Mouse (Mus musculus) ZHBTc4 (cell line): ENCODE data around the gene Cd59b.
"Not testable (repeated sequence)": the region's sequence is repeated elsewhere in the genome, so short reads cannot be mapped to it uniquely, and the experiment has no call there.

Source experiments
- DNase-seq: peaks from one replicate; pipeline ENCODE4 v3.0.0-alpha.2; 2011; ENCODE audit warnings: low read depth, low spot score

Gene Cd59b

GRCm38 (mm10) chr2:104065526-104065925 lies 4.1 kb upstream of the Cd59b start, which contains the start of gene Gm10912:
Gm10912 (plus strand) TSS chr2:104065826.
- DNase-seq = not testable (repeated sequence)

- DNase-seq = not testable (repeated sequence)
These were observed 1.2 kb upstream of the Cd59b start, which contains the start of gene Gm10799 for GRCm38 (mm10) chr2:104068450-104068849. Gm10799 (minus strand) TSS chr2:104068550.

- not testable (repeated sequence) for DNase-seq
These were observed 8.6 kb downstream of the Cd59b start for GRCm38 (mm10) chr2:104078285-104078684.

DNA sequence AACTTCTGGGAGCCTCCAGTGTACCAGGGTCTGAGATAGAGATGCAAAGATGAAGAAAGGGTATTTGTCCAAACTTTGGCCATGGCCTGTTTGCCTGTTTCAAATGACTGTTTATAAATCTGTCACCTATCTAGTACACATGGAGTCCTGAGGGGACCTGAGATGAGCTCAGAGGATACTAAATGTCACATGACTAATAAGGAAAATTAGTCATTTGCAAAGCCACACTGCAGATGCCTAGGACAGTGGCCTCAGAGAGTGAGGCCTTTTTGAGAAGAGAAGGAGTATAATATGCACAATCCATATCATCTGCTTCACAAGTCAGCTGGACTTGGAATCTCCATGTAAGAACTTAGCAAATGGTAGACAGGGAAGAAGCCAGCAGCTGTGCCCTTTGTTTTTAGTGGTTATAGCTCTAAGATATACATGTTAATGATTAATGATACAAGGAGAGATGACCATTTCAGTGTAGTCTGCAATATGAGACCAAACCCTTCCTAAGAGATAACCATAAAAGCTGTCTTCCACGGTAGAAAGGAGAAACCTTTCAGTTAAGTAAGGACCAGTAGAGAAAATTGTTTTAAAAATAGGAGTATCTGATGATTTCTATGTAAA lies 11.9 kb downstream of the Cd59b start:
- not testable (repeated sequence) for DNase-seq

GRCm38 (mm10) chr2:104082474-104082873 lies 12.8 kb downstream of the Cd59b start:
- DNase-seq = no peak

DNA sequence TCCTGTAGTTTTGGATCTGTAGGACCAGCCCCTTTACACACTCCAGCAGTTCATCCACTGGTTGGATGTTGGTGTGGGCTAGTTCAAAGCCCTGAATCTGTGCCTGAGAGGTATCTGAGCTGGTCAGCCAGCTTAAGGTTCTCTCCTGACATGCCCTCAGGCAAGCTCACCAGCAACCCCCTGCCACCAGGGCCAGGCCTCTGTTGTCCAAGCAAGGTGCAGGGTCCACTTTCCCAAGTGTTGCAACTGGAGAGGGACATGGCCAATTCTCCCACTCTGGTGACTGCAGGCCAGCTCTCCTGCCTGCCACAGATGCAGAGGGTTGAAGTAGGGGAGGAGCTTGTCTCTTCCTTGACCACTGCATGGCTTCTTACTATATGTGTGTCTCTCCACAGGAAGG lies 14.4 kb downstream of the Cd59b start:
- not testable (repeated sequence) for DNase-seq

- DNase-seq = not testable (repeated sequence)
These were observed 17.9 kb downstream of the Cd59b start for GRCm38 (mm10) chr2:104087562-104087961.

DNA sequence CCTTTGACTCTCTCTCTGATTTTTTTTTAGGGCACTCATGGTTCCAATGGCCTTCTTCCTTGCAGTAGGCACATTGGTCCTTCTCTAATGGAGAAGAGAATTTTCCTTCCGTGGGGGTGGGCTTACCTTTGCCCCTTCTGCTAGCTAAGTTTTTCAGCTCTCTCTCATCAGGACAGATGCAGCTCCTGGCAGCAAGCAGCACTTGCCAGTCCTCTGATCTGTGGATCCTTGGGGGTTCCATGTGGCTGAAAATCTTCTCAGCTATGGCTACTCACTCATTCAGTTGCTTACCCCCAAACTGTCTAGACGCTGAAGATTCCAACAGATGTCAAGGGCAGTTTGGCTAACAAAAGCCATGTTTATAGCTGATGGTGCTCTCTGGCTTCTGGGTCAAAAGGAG lies 23.7 kb downstream of the Cd59b start:
- no peak for DNase-seq

DNA sequence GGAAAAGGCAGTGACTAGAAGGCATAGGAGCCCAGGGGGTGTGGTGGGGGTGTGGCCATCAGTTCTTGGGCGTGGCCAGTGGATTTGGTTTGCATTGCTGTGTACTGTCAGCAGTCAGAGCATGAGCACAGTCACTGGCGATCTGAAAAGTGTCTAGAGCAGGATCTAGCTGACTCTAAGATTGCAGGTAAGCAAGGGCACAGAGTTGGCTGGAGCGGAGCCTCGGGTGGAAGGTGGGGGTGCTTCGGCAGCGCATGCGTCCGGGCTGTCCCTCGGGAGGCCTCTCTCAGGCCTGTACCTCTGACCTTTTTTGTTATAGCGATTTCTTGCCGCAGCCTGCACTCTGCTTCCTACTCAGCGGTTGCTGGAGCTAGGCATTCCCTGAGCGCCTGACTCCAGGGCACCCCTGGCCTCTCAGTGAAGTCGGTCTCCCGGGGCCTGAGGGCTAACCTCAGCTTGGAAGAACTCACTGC lies 26.1 kb downstream of the Cd59b start, which contains the start of gene Cd59a:
TSS of gene Cd59a (plus strand) at position 61 of the 473 bp plus-strand sequence.
- peak; percentile 94 for DNase-seq

DNA sequence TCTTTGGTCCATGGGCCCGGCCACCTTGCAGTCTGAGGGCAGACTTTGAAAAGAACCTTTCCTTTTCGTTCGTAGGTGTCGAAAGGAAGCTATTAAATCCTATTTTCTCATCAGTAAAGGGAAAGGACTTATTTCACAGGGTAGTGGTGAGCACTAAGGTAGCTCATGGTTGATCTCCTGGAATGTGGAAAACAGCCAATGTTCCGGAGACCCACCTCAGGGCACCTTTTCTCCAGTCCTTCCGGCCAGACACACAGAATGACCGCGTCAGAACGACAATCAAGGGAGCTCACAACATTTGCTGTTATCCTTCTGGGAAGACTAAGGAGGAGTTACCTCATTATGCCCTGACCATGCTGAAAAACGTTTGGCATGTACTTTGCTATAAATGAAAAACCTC lies 26.6 kb downstream of the Cd59b start:
- peak; percentile 18 for DNase-seq

GRCm38 (mm10) chr2:104096796-104097195 lies 27.1 kb downstream of the Cd59b start:
- DNase-seq = peak; percentile 26

GRCm38 (mm10) chr2:104097396-104097795 lies 27.7 kb downstream of the Cd59b start:
- not testable (repeated sequence) for DNase-seq

DNA sequence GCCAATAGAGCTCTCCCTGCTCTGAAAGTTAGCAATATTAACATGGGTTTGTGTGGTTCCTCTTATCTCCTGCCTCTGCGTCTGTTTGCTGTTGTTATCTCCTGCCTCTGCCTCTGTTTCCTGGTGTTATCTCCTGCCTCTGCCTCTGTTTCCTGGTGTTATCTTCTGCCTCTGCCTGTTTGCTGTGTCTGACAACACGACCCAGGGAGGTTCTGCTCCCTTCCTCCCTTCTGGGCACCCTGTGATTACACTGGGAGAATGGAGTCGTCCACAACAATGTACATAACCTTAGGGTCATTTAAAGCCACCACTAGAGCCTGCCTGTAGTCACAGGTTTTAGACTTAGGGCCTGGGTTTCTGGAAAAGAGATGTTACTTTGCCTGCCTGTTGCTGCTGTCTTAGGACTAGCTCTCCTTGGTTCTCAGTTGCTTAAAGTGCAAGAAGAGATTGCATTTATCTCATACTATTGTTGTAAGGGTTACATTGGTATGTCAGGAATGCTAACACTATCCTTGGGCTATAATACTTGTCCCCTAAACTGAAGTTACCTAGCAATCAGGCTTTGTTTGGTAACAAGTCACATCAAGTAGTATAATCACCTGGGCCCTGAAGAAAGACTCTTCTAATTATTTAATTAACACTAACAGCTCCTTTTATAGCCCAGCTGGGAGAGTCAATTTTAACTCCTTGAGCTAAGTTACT lies 29.0 kb downstream of the Cd59b start:
- DNase-seq = peak; percentile 82

- DNase-seq = no peak
These were observed 29.6 kb downstream of the Cd59b start for GRCm38 (mm10) chr2:104099231-104099585.

DNA sequence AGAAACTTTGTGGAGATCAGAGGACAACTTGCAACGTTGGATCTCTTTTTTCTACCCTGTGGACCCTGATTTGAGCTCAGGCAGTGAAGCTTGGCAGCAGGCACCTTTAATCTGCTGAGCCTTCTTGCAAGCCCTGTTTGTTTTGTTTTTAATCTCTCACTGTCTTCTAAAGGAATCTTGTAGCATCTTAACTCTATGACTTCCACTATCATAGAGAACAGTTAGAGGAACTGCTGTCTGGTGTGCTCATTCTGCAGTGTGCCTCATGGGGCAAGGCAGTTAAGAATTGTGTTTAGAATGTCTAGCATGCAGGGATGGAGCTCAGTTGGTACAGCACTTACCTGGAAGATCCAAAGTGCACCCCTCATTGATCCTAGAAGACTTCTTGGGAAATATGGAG lies 30.3 kb downstream of the Cd59b start:
- no peak for DNase-seq

DNA sequence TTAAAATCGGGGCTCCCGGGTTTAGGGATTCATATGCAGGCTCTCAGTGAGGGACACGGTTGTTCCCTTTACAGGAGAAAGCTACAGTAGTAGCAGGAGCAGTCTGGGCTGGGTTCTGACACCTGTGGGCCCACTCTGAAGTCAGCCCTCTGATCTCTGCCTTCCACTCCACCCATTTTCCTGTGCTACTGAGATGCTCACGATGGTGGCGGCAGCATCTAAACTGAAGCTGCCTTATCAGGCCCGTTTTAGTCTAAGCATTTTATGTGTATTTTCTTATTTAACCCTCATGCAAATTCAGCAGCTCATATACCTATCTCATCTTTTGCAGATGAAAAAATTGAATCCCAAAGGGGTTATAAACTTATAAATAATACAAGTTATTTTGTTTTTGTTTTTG lies 35.2 kb downstream of the Cd59b start:
- no peak for DNase-seq

DNA sequence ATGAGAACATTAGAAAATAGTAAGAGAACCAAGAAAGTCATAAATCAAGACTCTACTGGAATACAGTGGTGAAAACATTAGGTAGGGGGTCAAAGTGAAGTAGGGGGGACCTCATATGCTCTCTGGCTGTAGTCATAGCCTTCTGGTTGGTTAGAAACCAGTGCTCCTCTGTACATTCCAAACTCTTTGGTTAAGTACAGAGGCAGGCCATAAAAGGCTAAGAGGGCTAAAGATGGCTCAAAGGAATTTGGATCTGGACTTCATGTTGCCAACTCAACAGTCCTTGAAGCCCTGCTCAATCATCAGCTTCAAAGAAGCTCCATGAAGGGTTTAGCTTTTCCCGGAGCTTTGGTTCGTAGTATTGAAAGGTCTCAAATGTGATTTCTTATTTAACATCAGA lies 39.4 kb downstream of the Cd59b start:
- not testable (repeated sequence) for DNase-seq

GRCm38 (mm10) chr2:104109528-104109927 lies 39.9 kb downstream of the Cd59b start:
- DNase-seq = peak; percentile 64

GRCm38 (mm10) chr2:104110031-104110430 lies 40.4 kb downstream of the Cd59b start:
- DNase-seq = no peak

DNA sequence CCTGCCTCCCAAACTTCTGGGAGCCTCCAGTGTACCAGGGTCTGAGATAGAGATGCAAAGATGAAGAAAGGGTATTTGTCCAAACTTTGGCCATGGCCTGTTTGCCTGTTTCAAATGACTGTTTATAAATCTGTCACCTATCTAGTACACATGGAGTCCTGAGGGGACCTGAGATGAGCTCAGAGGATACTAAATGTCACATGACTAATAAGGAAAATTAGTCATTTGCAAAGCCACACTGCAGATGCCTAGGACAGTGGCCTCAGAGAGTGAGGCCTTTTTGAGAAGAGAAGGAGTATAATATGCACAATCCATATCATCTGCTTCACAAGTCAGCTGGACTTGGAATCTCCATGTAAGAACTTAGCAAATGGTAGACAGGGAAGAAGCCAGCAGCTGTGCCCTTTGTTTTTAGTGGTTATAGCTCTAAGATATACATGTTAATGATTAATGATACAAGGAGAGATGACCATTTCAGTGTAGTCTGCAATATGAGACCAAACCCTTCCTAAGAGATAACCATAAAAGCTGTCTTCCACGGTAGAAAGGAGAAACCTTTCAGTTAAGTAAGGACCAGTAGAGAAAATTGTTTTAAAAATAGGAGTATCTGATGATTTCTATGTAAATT lies 41.6 kb downstream of the Cd59b start:
- DNase-seq = not testable (repeated sequence)

- not testable (repeated sequence) for DNase-seq
These were observed 43.9 kb downstream of the Cd59b start for GRCm38 (mm10) chr2:104113563-104113962.

DNA sequence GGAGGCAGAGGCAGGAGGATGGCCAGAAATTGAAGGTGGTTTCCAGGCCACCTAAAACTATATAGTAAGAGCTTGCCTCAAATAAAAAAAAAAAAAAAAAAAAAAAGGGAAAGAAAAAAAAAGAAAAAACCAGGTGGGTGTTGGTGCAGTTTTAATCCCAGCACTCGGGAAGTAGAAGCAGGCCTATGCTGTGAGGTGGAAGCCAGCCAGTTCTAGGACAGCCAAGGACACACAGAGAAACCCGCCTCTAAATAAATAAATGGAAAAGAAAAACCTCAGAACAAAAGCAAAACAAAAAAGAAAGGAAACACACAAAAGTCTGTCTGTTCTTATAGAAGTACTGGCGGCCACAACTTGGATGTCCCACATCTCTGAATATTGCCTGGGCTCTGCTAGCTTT lies 45.2 kb downstream of the Cd59b start:
- no peak for DNase-seq
